Mouse (Mus musculus) gastrocnemius, postnatal 36 days (tissue): Measurements from ENCODE around the gene Slc5a7. TPM values are rescaled to one million over a fixed set of nuclear protein-coding genes. Genes with fewer than 3 reads are reported as not detected.

Experiments used
- DNase-seq, 2 experiments: peaks; one replicate each; pipeline ENCODE4 v3.0.0; 2022
- intact Hi-C: fragments of 180-260 bp; cut with DNase I; formaldehyde crosslinking; loops from one replicate; pipeline ENCODE4 v1.15.1; 2025
- long read RNA-seq, 2 experiments: library from polyadenylated mRNA; stranded (forward); transcript quantifications; one replicate each; pipeline ENCODE4 v2.0.0; 2021
- total RNA-seq, 2 experiments: library from RNA; stranded (reverse); gene quantifications; 2 replicates each; pipeline ENCODE4 v1.2.3; 2021

Slc5a7 gene
- total RNA-seq, result not detected
- long read RNA-seq, experiment 1, result 0 reads
- long read RNA-seq, experiment 2, result 0 reads

DNA sequence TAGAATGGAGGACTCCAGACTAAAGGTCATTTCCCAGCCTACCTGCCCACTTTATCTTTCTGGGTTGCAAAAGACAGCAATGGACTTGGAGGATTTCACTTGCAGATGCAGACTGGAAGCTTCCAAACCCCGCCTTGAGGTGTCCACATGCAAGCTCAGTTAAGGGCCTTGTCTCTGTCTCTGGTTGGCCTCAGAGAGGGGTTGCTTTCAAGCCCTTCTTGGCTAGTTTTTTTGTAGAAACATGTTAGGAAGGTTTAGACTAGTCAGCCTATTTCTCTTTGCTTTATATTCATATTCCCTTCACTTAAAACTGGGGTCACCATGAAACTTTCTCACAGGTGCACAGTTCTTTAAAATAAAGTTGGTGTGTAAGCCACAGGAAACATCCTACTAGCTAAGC is at the start of gene Slc5a7:
Slc5a7 (minus strand) TSS at position 101 of the 400 bp plus-strand sequence.
- intact Hi-C loops, result no loop called here
- no peak for DNase-seq

DNA sequence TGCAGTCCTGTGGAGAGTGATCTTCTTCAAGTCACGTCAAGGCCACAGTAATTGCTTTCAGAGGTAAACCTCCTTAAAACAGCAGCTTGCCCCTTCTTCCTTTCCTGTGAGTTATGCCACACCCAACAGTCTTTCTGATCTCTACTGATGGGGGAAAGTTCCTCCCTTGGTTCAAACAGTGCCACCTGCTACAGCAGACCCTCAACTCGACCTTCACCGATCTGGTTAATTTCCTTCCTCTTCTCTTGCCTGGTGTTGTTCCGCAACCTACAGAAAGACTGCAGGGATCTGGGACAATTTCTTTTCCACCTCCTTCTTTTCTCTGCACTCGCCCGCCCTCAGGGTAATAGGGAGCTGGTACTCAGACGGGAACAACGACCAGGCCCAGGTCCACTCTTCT is 48.8 kb upstream of the Slc5a7 start:
- intact Hi-C loops, result no loop called here
- no peak for DNase-seq

DNA sequence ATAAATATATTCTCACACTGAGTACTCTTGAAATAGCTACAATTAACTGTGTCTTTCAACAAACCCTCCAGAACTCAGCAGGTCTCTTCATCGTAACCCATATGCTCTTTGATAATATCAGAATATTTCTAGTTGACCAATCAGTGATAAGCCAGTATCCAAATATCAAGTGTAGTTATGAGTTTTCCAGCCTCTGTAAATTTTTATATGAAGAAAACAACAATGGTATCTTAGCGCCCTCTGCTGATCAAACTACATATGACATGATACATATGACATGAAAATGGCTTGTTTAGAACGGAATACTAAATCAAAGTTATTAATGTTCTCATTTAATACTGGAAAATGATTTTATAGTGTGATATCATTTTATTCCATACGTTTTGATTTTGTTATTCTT is 44.6 kb upstream of the Slc5a7 start:
- no peak for DNase-seq
- intact Hi-C loops, result no loop called here

DNA sequence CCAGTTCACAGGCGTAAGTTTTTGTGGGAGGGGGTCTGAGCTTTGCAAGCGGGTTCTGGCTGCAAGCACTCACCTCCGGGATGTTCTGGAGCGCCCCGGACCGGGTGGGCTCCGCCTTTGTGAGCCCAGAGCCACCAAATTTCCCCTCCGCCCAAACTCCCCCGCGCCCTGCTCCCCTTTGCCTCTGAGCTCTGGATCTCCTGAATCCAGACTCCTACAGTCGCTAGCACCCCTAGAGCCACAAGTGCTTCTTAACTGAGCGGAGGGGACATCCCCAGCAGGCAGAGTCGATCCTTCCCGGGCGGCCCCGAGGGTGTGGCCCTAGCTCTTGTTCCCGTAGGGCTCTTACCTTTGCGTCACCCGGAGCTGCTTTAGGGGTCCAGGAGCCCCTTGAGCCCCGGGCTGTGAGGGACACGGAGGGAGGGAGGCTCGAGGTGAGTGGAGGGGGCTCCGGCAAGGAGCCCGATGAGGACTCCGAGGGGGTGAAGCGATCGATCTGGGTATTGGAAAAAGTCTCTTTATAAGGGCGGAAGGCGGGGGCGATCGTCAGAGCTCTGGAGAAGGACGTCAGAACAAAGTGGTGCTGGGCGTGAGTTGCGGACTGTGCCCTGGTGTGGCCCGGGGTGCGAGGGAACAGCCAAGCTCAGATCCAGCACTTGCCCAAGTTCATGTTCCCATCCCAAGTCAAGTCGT is 456 bp downstream of the Slc5a7 start:
- intact Hi-C loops, result no loop called here
- DNase-seq, result no peak

DNA sequence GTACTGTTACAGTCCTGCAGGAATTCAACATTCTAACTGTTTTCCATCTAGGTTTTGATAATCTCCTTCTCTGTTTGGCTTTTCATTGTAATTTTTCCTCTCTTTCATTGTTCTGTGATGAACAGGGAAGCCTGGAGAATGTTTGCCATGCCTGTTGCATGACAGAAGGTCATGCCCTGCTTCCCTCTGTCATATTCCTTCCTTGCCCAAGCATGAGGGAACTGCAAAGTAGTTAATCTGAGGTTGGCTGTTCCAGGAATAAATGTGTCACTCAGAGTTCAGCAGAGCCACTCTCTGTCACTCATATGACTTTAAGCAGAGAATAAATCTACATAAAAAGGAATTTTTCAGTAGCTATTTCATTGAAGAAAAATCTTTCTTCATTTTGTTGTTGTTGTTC is 48.1 kb downstream of the Slc5a7 start:
- no peak for DNase-seq
- intact Hi-C loops, result no loop called here

DNA sequence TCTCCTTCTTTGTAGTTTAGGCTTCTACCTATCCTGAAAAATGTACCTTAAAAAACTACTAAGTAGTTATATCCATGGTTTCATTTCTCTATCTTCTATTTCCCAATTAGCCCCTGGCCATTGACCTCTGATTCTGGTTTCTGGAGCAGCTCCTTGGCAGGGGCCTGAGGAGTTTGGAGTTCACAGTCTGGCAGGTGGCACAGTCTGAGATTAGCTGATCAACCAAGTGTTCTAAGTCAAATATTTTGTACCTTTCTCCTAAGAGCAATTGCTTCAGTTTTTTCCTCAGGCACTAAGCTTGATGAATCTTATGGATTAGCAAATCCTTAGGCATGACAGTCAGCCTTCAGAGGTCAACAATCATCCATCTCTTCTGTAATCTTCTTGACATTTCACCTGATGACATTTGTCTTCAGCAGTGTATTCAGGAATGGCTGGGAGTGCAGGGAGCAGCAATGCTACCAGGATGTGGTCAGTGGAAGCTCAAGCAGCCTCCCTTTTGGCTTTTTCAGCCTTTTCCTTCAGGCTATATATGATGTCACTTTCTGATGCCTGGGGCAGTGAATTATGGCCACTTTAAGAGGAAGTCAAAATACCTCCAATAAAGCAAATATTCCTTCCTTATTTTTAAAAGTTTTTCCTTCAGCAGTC is 55.1 kb downstream of the Slc5a7 start:
- intact Hi-C loops, result no loop called here

DNA sequence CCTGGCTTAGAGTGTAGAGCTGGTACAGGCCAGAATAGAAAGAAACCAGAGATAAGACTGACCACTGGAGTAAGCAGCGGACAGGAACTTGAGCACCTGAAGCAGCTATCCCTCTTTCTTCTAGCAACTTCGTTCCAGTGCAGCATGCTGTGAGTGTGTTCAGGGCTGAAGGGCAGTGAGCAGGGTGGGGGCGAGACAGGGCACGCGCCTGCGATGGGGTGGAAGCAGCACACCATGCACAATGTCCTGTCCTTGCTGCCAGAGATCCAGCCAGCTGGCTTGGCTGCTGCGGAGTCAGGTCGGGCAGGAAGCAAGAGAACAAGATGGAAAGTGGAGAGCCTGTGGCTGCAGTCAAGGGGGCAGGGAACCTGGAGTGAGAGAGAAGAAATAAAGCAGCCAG is 59.4 kb downstream of the Slc5a7 start:
- no peak for DNase-seq
- intact Hi-C loops, result no loop called here

More for the DNA sequence above, 55.1 kb downstream of the Slc5a7 start:
- DNase-seq, result no peak
